Mouse (Mus musculus) adrenal gland, postnatal 36 days (tissue): ENCODE results near the gene Cntf. TPM values are rescaled to one million over a fixed set of nuclear protein-coding genes. Genes with fewer than 3 reads are reported as not detected.
A peak's percentile ranks its signal among the peaks of the same experiment; 100 is the strongest.
"Not testable (repeated sequence)": the region's sequence is repeated elsewhere in the genome, so short reads cannot be mapped to it uniquely, and the experiment has no call there.

Experiments
- DNase-seq, 2 experiments: peaks; one replicate each; pipeline ENCODE4 v3.0.0; 2021; ENCODE audit warnings: mixed read lengths in 1 of 2
- total RNA-seq, 2 experiments: library from RNA; stranded (reverse); gene quantifications; 2 replicates each; pipeline ENCODE4 v1.2.3; 2021

Gene Cntf
- total RNA-seq, 2 experiments from 2014 or later = 1.6 to 2.8 TPM

- peak; percentile 6 to 17 for DNase-seq
These were observed 3.0 kb downstream of the Cntf start for GRCm38 (mm10) chr19:12762212-12763130.

DNA sequence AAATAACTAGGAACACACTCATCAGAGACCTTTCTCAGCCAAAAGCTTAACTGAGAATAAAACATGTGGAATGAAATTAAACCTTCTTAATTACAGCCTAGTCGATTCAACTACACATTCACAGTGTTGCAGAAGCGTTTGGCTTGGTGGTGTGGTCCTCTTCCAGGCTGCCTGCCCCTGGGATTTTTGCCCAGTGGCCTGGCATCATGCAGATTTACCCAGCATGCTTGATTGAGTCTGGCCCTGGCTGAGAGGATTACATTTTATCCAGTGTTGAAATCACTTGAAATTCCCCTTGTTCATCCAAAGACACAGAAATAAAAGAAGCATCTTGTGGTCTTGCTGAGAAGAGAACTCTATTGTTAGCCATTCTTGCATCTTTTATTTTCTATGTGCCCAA lies 5.8 kb downstream of the Cntf start:
- DNase-seq = peak; percentile 63 to 76

DNA sequence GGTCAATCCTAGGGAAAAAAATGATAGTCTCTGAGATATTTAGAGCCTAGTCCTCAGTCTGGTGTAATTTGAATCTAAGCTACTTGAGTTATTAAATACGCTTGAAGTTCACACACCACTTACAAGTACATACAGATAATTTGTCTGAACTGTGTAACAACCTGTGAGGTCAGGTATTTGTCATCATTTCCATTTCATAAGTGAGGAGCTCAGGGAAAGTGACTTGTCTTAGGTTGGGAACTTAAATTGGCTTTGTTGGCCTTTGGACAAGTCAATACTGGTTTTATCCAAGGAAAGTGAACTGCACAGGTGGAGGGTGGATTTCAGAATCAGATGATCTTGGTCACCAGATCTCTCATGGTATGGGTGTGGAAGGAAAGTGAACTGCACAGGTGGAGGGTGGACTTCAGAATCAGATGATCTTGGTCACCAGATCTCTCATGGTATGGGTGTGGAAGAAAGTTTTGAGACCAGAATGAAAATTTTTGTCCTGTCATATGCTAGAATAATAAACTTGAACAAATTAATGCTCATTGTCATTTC lies 6.4 kb downstream of the Cntf start:
- no peak for DNase-seq

DNA sequence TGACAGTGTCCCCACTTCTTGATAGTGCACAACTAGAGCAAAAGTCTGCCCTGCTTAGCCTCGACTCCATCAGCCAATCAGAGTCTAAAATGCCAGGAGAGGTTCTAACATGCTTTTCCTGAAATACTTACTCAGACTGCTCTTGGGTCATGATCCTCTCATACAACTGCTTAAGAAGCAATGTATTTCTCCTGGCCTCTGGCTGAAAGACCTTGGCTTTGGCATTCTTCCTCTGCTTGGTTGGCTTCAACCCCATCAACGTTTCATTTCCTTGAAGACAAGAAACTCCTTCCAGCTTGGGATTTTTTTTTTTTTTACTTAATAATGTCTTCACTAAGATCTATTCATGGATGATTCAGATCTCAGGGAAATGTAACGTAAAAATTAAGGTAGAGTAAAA lies 9.1 kb downstream of the Cntf start:
- DNase-seq = no peak

DNA sequence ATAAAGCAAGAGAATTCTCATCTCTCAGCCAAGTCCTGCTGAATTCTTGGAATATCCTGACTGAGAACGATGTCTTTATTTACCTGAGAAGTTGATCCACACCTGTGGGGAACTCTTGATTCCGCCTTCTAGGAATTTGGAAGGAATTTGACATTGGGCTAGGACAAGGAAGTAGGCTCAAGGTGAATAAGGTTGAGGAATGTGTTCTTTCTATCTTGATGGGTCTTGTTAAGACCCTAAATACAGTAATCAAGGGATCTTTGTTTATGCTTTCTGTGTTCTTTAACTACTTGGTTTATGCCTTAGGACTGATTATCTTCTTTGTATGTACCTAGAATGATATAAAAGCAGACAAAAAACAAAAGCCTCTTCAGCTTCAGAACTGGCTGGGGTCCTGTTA lies 33.5 kb downstream of the Cntf start:
- DNase-seq = no peak

DNA sequence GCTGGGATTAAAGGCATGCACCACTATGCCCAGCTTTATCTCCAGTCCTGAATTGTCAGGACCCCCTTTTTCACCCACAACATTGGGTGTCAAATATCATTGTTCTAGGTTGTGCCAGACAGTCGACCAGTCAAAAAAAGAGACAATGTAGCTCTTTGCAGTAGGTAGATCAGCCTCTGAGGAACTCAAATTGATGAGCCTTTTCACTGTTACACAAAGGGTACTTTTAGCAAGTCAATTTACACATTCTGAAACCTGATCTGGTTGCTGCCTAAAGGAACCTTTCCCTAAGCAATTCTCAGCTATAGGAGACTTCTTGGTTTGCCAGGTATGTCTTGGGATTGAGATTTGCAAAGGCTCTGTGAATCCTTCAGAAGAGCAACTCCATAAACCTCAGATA lies 34.4 kb downstream of the Cntf start:
- DNase-seq = no peak

- no peak for DNase-seq
These were observed 39.6 kb downstream of the Cntf start for GRCm38 (mm10) chr19:12725851-12726250.

DNA sequence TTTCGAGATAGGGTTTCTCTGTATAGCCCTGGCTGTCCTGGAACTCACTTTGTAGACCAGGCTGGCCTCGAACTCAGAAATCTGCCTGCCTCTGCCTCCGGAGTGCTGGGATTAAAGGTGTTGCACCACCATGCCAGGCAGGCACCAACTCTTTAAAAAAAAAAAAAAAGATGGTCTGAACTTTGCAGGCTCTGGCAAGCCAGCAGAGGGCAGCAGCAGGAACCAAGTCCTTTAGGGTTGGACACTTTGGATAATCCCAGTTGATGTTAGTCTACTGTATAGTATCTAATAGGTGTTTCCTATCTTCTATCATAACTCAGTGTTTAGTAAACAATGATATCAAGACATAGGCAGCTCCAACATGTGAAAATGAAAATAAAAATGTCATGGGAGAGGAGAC lies 43.1 kb downstream of the Cntf start:
- DNase-seq = peak; percentile 72 to 81

- DNase-seq = not testable (repeated sequence)
These were observed 43.8 kb downstream of the Cntf start for GRCm38 (mm10) chr19:12721596-12721995.

- not testable (repeated sequence) for DNase-seq
These were observed 44.5 kb downstream of the Cntf start for GRCm38 (mm10) chr19:12720919-12721318.

DNA sequence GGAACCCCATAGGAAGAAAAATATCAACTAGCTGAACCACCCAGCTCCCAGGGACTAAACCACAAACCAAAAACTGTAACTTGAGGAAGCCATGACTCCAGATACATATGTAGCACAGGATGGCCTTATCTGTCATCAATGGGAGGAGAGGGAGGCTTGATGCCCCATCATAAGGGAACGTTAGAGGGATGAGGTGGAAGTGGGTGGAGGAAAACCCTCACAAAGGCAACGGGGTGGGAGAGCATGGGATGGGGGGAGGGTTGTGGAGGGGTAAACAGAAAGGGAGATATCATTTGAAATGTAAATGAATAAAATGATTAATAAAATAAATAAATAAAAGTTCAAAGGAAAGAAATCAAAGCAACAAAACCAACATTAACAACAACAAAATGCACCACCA lies 45.0 kb downstream of the Cntf start:
- DNase-seq = no peak

DNA sequence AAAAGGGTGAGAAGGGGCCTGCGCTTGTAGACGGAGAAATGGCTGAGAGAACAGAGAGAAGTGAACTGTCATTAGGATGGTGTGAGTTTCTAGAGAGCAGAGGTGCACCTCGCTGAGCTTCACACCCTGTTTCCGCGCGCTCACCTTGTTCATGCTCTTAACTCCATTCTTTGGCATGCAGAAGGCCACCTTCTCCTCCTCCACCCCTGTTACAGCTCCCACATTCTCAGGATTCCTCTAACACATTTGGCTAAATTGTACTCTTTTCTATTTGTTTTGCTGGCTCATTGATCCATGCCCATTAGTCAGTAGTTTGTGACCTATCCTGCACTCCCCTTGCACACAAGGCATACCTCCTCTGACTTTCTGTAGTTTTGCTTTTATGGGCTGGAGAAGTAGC lies 46.2 kb downstream of the Cntf start:
- no peak for DNase-seq

Other genes starting within 250 kb of the Cntf start
- 1 to 10 TPM; 3.2 to 6.4 TPM for gene Fam111a, start 219.9 kb downstream of the Cntf start, total RNA-seq
- under 1 TPM in 1 of 2 experiments, not detected in 1; 0.53 TPM for gene Gm4952, start 165.7 kb downstream of the Cntf start, total RNA-seq
- under 1 TPM in 1 of 2 experiments, not detected in 1; 0.33 TPM for gene Glyat, start 132.3 kb downstream of the Cntf start, total RNA-seq
- not detected for gene Olfr1442, start 95.2 kb downstream of the Cntf start, total RNA-seq
- not detected for gene Olfr1443, start 87.5 kb downstream of the Cntf start, total RNA-seq
- gene Keg1, start 69.8 kb downstream of the Cntf start, total RNA-seq = not detected
- 10 to 100 TPM; 72.7 to 88.4 TPM for gene Zfp91, start 30.5 kb upstream of the Cntf start, total RNA-seq
- 1 to 10 TPM; 1.6 to 1.8 TPM for gene Lpxn, start 30.6 kb upstream of the Cntf start, total RNA-seq
- gene Gm5244, start 81.0 kb upstream of the Cntf start, total RNA-seq = not detected
- gene Olfr1444, start 91.7 kb upstream of the Cntf start, total RNA-seq = not detected
- not detected for gene Olfr1445, start 118.2 kb upstream of the Cntf start, total RNA-seq
- not detected for gene Olfr1446, start 127.9 kb upstream of the Cntf start, total RNA-seq
- not detected for gene Olfr1447, start 138.1 kb upstream of the Cntf start, total RNA-seq
- not detected for gene Olfr1448, start 158.8 kb upstream of the Cntf start, total RNA-seq
- not detected for gene Olfr1449, start 165.2 kb upstream of the Cntf start, total RNA-seq
- gene Olfr1450, start 184.6 kb upstream of the Cntf start, total RNA-seq = not detected
- gene Olfr1451, start 229.4 kb upstream of the Cntf start, total RNA-seq = not detected